Mouse (Mus musculus) lung, postnatal 10 days (tissue): Measurements from ENCODE around the gene Sorl1.

Experiments
- DNase-seq: peaks from one replicate; pipeline ENCODE4 v3.0.0; 2021

The Sorl1 gene

DNA sequence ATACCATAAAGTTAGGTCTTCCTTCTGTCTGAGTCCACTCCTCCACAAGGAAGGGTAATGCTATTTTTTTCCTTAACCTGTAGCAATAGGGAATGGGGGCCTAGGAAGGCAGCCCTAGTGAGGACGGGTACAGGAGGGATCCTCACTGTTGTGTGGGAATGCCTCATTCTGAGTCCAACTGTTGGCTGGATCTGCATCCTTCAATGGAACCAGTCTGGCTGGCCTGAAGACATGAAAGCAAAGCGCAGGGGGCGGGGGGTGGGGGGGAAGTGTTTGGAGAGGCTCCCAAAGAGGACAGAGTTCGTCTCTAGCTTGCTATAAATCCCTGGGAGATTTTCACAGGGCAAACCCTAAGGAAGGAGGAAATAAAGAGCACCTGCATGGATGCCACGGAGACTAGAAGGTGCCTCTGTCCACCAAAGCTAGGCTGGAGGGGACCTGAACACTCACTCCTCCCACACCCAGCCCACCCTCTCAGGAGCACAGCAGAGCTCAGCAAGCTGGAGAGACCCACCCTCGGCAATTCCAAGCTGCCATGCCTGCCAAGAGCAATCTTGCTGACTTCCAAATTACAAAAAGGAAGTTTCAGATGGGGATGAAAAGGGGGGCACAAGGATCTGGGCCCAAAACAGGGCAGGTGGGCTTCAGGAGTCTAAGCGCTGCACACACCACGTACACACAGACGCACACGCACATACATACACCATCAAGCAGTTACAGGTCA lies 2.3 kb downstream of the Sorl1 start:
- no peak for DNase-seq

DNA sequence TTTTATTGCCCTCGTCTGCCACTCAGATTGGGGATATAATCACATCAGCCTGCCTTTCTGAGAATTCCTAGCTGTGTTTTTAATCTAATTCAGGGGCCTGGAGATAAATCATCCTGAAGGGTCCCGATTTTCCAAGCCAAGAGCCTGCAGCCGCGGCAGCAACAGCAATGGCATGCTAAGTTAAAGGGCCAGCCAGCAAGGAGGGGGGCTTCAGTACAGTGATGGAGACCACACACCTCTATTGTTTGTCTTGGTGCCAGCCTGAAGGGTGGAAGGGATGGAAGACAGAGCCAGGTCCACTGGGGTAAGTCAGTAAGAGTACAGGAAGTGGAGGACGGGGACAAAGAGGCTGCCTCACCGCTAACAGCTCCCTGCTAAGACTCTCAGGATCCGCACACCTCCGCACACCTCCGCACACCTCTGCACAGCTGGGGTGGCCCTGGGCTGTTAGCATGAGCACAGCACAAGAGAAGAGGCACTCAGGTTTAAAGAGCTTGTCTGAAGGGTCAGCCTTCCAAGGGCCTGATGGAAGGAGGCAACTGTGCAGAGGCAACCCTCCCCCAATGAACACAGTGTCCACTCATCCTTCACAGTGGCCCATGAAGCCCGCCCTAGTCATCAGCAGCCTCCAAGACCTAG lies 7.6 kb downstream of the Sorl1 start:
- no peak for DNase-seq

DNA sequence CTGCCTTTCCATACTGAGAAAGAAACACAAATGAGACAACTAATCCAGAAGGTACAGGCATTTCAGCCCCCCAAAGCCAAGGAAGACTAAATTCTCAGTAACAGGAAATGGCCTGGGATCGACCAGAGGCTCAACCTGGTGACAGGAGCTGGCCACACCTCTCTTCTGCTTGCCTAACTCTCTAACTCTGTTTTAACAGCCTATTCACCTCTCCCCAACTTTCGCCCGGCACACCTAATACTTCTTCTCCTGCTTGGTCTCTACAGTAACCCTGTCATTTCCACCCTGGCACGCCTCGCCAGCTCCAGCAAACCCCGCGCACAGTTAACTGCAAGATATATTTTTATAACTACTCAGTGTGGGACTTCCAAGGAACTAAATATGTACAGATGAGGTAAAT lies 9.0 kb downstream of the Sorl1 start:
- DNase-seq = no peak

DNA sequence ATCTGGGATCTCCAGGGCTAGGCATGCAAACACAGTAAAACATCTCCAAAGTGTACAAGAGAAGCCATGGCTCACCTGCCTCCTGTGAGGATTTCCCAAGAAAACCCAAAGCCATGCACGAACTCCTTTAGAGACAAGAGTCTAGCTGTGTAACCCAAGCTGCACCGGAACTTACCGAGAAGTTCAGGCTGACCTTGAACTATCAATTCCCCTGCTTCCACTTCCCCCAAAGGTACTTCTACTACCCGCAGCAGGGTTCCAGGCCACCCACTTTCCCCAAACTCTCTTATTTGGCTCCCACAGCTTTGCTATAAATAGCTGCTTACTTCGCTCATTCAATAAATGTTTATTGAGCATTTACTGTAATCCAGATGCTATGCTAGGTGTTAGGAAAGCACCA lies 10.8 kb downstream of the Sorl1 start:
- no peak for DNase-seq

DNA sequence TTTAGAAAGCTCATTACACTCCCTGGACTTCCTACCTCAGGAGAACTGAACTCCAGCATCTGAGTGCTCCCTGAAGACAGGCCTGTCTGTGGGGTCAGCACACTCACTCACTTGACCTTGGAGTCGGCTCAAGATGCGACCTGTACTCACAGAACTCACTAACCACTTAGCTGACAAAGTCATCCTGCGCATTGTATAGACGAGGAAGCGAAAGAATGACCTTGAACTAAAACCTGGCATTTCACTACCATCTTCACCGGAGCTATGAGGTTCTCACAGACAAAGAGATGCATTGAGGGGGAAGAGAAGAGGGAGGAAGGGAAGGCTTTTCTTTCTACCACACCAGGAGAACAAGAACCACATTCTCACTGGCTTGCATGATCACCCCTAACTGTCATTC lies 11.4 kb downstream of the Sorl1 start:
- DNase-seq = no peak

DNA sequence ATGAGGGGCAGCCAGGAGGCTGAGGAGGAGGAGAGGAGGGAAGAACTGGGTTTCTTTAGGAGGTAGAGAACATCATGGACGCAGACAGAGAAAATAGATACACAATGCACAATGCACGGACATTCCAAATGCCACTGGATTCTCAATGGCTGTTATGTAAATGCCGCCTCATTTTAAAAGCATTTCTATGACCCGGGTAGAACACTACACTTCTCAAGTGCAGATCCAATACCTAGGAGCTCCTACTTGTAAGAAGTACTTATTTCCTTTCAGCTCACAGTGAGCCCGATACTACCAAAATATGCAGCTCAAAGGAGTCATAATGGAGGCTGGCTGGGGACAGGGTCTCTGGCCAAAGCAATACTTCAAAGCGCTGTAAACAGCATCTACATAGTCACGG lies 12.8 kb downstream of the Sorl1 start:
- DNase-seq = no peak

DNA sequence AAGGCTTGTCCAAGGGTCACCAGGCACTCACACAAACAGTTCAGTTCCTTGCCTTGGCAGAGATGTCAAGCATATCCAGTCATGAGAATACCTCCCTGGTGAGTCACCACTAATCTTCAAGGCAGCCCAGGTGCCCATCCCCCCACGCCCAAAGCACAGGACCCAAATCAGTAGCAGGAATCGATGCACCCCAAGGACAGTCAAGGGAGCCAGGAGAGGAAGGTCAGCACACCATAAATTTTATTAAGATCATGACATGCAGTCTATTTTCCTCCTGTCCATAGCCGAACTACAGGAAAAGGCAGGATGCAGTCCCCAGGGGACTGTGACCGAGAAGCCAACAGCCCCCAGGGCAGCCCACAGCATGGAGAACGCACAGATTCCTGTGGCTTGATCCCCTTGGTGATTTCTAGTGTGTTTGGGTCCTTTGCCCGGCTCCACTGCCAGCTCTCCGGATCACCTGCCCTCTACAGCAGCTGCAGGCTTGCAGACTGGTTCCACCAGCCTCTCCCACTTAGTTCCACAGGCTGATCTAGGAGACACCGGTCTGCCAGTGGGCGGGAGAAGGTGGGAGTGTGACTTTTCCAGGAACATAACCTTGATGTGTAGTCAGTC lies 14.2 kb downstream of the Sorl1 start:
- peak; percentile 52 for DNase-seq

DNA sequence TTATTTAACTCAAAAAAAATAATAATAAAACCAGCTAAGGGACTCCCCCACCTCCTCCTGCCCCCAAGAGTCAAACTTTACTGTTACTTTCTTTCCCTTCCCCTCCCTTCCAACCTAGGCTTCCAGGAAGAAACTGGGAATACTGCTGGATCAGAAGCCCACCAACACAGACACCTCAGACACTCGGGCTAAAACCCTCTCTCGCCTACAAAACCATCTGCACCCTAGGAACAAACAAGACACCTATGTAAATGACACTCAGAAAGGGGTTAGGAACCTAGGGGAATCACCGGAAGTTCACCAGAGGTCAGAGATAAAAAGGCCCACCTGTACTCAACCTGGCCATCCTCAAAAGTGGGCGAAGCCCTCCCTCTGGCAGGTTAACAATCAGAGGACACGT lies 15.0 kb downstream of the Sorl1 start:
- DNase-seq = no peak

DNA sequence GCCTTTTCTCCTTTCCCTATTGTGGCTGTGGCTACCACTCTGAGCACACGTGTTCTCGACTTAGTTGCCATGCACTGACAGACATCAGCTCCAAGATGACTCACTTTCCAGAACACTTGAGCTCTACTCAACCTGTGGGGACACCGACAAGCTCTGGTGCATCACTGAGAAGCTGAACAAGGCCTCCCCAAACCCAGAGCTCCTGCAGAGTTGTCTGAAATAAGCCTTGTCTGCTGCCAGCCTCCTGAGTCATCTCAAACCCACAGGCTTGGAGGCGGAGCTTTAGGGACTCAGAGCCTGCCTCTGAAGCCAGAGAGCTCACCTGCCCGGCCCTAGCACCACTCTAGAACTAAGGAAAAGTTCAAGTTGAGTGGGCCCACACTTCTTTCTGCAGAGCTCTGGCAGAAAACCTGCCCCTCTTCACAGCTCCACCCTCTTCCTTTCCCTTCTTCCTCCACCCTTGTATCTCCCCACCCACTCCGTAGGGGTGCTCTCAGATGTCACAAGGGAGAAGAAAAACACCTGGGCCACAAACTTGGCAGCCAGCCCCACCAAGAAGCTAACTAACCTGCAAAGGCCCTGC lies 15.6 kb downstream of the Sorl1 start:
- peak; percentile 77 for DNase-seq

DNA sequence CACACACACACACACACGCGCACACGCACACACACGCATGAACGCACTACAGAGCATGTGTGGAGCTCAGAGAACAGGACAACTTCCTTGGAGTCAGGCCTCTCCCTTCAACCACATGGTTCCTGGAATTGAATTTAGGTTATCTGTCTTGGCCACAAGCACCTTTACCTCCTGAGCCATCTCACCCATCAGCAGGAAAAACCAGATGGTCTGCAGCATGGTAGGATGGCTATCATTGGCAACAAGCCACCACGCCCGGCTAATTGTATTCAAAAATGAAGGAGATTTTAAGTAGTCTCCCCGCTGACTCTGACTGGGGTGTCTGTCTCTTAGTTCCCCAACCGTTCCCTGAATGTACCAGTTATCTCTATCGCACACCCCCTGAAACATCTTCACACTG lies 17.0 kb downstream of the Sorl1 start:
- no peak for DNase-seq

DNA sequence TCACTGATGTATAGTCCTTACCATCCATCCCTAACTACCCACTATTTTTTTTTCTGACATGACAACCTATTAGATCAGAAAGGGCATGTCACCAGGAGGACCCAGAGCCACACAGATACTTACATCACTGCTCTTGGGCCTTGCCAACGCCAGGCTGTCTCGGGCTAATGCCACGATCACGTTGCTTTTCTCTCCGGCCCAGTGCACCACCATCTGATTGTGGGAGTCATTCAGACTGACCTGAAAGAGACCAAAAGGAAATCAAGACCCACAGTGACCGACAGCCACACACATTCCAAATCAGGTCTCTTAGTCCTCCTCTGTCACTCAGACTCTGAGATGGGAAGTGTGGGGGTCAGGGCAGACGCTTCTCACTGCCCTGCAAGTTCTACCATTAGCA lies 17.8 kb downstream of the Sorl1 start:
- DNase-seq = no peak

DNA sequence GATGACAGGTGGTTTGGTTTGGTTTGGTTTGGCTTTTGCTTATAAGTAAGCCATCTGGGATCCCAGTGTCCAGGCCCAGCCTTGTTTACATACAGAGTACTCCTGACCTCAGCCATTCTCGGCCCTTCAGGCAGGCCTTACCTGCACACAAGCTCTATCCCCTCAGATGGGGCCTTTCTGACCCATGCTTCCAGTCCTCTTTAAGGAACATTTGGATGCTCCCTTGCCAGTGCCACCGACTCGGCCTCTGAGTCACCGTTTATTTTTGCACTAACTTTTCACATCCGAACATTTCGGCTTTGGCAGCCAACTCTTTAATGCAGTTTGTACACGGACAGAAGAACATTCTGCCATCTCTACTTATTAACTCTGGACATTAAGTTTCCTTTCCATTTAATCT lies 20.6 kb downstream of the Sorl1 start:
- DNase-seq = no peak

DNA sequence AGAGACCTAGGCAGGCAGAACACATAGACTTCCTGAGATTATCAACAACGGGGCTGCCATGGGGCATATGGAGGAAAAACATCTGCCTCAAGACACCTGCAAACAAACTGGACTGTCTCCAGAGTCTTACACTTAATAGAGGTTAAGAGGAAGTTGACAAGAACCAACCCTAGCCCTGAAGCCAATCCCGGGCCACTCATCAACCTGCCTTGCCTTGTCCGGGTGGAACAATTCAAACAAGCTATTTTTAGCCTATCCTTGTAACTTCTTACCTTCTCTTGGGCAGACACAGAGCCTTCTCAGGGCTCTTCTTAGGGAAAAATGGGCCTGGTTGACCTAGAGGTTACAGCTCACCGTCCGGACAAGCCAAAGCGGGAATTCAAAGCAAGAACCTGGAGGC lies 22.1 kb downstream of the Sorl1 start:
- no peak for DNase-seq

DNA sequence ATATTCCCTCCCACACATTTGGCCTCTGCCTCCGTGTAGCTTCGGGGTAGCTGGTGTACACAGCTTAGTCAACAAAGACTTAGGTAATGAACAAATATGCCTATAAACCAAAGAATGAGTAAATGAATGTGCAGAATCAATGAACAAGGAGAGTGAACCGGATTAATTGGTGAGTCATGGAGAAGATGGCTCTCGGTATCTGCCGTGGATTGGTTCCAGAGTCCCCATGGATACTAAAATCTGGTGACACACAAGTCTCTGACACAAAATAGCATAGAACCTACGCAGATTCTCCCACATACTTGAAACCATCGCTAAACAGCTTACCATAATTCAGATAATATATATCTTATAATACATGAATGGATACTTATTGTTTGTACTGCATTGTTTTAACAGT lies 22.8 kb downstream of the Sorl1 start:
- no peak for DNase-seq

DNA sequence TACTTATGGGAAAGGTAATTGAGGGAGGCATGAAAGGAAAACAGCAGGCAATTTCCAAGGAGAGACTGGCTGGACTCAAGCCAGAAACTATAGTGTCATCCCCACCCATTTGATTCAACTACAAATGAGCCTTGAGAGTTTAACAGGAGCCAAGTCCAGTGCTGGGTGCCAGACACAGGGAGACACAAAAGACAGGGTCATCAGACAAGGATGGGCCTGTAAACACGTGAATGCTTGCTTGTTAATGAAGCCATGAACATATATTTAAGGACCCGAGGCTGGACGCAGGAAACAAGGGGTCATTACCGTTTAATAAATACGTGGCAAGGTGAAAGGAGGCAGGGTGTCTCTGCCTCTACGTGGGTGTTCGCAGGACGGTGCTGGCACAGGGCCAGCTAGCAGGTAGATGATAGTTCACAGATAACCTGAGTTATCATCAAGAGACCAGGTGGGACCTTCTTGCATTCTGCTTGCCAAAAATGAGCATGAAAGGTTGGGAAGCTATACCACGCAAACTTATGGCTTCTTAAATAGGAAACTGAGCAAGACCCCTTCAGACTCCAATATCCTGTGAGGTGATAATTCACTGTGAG lies 23.4 kb downstream of the Sorl1 start:
- DNase-seq = no peak

DNA sequence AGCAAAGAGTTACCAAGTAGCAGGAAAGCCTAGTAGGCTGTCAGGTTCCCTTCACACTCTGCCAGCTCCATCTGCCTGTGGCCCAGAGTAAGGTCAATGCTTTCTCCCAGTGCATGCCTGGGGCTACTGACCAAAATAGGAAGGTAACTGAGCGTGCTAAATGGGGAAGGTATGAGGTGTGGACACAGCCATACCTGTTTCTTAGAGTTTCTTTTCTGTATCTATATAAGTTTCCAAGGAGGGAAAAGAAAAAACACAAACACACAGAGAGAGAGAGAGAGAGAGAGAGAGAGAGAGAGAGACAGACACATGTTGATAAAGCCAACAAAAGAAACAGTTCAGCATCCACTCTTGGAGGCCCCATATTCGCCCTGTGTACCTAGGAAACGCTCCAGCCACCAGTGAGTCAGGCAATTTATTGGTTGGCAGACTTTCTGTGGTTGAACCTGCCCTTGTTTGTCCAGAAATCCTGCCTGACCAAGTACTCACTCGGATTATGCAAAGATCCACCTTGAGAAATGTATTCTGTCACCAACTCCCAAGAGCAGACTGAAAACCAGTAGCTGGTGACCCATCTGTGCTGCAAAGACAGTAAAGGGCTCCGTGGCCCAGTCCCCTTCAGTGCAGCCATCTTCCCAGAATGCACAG lies 25.5 kb downstream of the Sorl1 start:
- DNase-seq = no peak

DNA sequence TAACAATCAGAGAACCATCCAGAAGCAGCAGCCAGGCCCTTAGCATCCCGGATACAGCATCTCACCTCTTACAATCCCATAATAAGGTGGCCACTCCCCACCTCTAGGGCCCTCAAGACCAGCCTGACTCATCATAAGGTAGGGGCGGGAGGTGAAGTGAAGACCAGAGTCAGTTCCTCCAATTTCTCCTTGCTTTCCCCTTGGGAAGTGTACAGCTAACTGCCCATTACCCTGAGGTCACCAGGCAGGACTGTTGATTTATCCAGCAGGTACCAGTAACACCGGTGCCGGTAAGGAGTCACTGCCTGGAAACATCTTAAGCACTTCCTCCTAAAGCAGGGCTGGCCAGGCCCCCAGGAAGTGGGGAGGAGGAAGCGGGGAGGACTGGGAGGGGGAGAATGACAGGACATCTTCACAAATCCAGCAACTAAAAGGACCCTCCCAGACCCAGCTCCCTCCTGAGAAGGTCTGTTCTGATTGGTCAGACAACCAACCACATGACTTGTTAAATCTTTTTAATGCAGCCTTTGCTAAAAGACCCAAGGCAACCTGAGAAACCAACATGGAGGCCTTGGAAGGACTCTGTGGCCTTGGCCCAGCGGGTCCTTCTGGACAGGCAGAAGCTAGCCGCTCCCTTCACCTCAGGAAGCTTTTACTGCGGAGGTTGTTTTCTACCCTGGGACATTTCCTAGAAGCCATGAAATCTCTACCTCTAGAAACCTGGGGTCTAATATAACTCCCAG lies 26.2 kb downstream of the Sorl1 start:
- DNase-seq = no peak

DNA sequence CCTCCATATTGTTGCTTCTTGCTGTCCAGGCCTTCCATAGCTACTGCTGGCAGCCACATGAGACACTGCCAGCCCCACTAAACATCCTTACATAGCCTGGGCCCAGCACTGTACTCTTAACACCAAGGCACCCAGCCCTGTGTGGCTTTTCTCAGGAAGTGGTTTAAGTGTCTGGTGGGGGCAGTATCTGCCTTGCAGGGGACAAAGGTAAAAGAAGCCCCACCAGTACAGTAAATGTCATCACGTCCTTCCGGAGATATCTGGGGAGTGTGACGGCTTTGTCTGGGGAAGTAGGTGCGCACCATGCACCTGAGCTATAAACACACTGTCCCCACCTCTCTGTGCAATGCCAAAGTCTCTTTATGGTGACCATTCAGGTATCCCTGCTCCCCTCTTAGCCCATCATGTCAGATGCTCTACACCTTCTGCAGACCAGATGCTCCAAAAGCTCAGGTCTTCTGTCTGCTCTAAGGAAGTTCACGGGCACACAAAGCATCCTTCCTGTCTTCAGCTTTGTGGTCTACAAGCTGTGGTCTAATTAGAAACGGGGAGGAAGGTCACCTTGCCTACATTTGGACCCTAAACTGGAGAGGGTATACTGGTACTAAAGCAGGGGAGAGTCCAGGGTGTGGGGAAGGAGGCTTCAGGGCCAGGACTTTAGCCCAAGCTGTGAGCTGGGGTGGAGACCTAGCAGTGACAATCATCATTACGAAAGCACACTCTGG lies 26.9 kb downstream of the Sorl1 start:
- DNase-seq = no peak

DNA sequence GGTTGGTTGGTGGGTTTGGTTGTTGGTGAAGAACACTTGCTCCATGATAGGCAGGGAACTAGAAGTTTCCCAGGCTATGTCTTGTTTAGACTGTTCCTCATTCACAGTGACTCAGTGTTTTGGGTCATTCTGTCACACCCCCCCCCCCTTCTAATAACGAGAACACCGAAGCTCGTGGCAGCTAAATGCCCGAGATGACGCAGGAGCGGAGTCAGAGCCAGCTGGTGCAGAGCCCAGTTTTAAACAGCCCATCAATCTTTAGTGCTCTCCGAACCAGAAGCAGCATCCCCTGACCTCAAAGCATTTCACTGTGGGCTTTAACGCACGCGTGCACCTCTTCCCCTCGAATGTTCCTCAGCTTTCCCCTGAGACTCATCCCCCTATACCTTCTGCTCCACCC lies 29.3 kb downstream of the Sorl1 start:
- peak; percentile 82 for DNase-seq

DNA sequence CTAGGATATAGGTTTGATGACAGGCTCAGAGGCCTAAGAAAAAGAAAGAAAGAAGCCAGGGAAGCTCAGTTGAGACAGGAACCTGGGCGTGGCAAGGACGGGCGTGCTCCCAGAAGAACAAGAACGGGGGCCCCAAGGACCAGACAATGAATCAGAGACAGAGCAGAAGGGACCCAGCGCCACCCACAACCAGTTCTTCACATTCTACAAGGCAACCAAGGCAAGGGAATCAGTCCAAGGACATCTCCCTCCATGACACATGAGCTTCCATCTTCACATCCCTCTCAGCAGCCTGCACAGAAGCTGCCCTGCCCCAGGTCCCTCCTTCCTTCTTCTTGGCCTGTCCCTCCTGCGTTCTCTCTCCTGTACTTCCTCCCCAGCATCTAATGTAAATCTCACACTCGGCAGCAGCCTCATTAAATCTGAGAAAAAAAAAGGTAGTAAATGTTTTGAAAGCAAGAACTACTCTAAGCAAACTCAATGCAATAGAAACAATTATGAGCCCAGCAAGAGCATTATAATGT lies 30.0 kb downstream of the Sorl1 start:
- no peak for DNase-seq

DNA sequence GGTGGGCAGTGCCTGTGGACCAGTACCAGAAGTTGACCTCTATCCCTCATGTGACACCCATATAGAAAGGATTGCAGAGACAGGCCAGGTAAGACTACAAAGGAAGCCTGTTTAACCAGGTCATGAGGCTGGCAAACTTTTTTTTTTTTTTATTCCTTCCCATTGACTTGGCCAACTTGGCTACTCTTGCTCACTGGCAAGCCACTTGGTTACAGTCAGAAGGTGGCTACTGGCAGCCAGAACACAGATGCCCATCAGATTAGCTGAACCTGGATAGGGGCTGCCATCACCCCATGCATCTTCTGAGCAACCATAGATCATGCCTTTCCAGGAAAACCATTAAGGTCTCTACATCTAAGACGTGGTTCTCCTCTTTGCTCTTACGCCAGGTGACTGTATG lies 31.3 kb downstream of the Sorl1 start:
- DNase-seq = no peak

DNA sequence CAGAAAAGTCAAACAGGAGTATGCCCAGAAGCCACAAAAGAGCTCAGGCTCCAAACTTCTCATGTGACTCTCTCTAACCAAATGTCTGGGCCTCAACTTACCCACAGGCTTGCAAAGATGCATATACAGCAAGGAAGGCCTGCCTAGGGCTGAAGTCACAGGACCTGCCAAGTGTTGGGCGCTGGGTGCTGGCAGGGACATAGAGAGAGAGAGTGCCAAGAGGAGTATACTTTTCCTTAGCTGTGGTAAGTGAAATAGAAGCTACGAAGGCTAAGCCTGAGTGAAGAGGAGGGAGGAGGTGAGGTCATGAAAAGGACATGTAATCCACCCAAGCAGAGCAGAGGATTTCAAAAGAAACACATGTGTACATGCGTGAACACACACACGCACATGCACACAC lies 32.5 kb downstream of the Sorl1 start:
- DNase-seq = no peak
